Mouse (Mus musculus) thymus, adult 18-20 months (tissue): ENCODE measurements around the gene Kcnma1.

Source experiments
- DNase-seq, 2 experiments: peaks; one replicate each; pipeline ENCODE4 v3.0.0; 2022; ENCODE audit warnings: mixed read lengths in 2 of 2

Kcnma1 gene

GRCm38 (mm10) chr14:23521080-23521684 is 493.1 kb downstream of the Kcnma1 start:
- no peak for DNase-seq

- DNase-seq: no peak
These were observed 496.9 kb downstream of the Kcnma1 start for GRCm38 (mm10) chr14:23517374-23517773.

- no peak for DNase-seq
These were observed 504.5 kb downstream of the Kcnma1 start for GRCm38 (mm10) chr14:23509792-23510191.

GRCm38 (mm10) chr14:23502236-23502790 is 512.0 kb downstream of the Kcnma1 start:
- DNase-seq: no peak

- DNase-seq: no peak
These were observed 517.5 kb downstream of the Kcnma1 start for GRCm38 (mm10) chr14:23496801-23497200.

- no peak for DNase-seq
These were observed 518.0 kb downstream of the Kcnma1 start for GRCm38 (mm10) chr14:23496236-23496740.

- no peak for DNase-seq
These were observed 519.8 kb downstream of the Kcnma1 start for GRCm38 (mm10) chr14:23494496-23494800.

GRCm38 (mm10) chr14:23493750-23494495 is 520.4 kb downstream of the Kcnma1 start:
- DNase-seq: no peak

- no peak for DNase-seq
These were observed 521.5 kb downstream of the Kcnma1 start for GRCm38 (mm10) chr14:23492581-23493360.

GRCm38 (mm10) chr14:23491359-23491758 is 522.9 kb downstream of the Kcnma1 start:
- DNase-seq: no peak

GRCm38 (mm10) chr14:23486687-23487086 is 527.6 kb downstream of the Kcnma1 start:
- no peak for DNase-seq

GRCm38 (mm10) chr14:23485802-23486500 is 528.3 kb downstream of the Kcnma1 start:
- no peak for DNase-seq

GRCm38 (mm10) chr14:23475129-23475528 is 539.2 kb downstream of the Kcnma1 start:
- no peak for DNase-seq

GRCm38 (mm10) chr14:23470071-23470470 is 544.2 kb downstream of the Kcnma1 start:
- DNase-seq: no peak

GRCm38 (mm10) chr14:23465135-23465534 is 549.2 kb downstream of the Kcnma1 start:
- DNase-seq: peak in 1 of 2 experiments; percentile 3

- peak in 1 of 2 experiments; percentile 4 for DNase-seq
These were observed 555.7 kb downstream of the Kcnma1 start for GRCm38 (mm10) chr14:23458560-23458959.

GRCm38 (mm10) chr14:23451681-23452080 is 562.6 kb downstream of the Kcnma1 start:
- DNase-seq: no peak

GRCm38 (mm10) chr14:23437467-23437866 is 576.8 kb downstream of the Kcnma1 start:
- no peak for DNase-seq

- DNase-seq: no peak
These were observed 578.4 kb downstream of the Kcnma1 start for GRCm38 (mm10) chr14:23435861-23436260.

GRCm38 (mm10) chr14:23430006-23430405 is 584.3 kb downstream of the Kcnma1 start:
- DNase-seq: no peak

- no peak for DNase-seq
These were observed 585.2 kb downstream of the Kcnma1 start for GRCm38 (mm10) chr14:23429043-23429442.

GRCm38 (mm10) chr14:23422481-23423040 is 591.7 kb downstream of the Kcnma1 start:
- no peak for DNase-seq
